Mouse (Mus musculus) yolk sac, embryonic 10.5 days (tissue): ENCODE measurements around the gene Kcnj15.

Source experiments
- DNase-seq: peaks from one replicate; pipeline ENCODE4 v3.0.0-alpha.2; 2017; ENCODE audit warnings: low spot score

Gene Kcnj15

DNA sequence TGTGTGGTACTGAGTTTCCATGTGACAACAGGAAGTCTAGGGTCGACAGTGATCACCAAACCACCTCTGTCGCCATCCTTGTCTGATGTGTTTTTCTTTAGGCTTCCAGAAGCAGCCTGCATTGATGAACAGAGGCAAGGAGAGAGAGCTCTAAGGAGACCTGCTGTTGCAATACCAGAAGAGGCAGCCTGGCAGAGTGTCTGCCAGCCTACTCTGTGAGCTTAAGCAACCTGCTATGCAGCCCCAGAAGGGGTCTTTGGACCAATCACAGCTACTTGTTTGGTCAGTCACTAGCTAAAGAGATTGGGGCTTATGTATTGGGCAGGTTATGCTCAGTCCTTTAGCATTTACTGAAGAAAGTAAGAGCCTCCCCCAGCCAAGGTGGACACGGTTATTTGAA is 11.9 kb upstream of the Kcnj15 start:
- no peak for DNase-seq

DNA sequence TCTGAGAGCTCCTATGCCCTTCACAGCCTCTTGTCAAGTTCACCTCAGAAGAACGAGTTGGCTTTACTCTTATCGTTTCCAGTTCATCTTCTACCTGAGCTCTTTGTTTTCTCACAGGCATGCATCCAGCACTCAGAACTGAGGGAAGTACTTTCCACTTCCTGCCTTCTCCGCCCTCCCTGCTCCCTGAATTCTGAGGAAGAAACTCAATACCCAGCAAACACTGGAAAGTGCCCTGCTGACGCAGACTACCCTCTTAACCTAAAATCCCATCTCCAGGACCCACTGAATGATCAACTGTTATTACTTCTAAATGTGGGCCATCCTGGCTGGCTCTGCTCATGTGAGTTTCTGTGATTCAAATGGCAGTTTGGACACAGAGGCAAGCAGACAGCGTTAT is 8.7 kb upstream of the Kcnj15 start:
- DNase-seq = no peak

DNA sequence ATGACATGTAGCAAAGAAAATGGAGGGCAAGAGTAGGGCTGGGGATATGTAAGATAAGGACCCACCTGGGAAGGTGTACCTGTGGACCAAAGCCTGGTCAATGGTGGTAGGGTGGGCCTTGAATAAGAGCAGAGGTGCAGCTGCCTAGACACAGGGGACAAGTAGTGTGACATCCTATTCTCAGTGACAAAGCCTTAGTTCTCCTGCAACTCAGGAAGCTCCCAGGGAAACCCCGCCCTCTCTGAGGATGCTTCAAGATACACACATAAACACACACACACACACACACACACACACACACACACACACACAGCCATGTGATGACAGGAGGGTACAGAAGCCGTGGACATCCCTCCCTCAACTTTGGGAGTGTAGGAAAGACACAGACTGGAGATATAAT is 710 bp upstream of the Kcnj15 start:
- no peak for DNase-seq

DNA sequence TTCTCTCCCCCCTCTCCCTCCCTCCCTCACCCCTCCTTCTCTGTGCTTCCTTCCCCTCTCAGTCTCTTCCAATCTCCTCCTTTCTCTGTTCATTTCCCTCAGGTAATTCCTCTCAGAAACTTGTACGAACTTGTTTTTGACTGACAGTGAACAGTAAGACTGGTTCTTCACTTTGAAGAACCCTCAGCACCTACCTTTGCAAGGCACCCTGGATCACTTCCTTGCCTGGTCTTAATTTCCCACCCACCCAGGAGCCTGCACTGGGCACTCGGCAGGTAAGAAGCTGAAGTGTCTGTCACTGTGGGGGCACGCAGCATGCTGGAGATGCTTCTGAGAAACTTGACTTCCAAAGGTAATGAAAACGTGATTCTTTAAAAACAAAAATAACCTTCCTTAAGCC is 742 bp downstream of the Kcnj15 start:
- no peak for DNase-seq

GRCm38 (mm10) chr16:95259505-95259904 is 2.1 kb downstream of the Kcnj15 start:
- no peak for DNase-seq

DNA sequence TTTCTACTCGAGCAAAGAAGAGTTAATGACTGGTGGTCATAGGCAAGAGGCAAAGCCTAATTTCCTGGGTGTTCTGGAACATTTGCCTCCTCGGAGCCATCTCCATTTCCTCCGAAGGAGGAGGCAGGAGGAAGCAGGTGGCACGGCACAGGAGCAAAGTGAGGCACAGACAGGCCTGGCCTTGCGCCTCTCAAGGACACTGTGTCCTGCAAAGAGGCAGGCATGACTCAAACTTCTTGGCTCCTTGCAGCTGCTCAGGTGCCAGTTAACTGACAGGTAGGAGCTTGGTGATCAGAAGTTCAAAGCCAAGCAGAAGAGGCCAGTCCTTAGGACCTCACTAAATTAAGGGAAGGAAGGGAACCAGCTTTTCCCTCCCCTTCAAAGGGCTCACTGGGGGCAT is 3.3 kb downstream of the Kcnj15 start:
- DNase-seq = no peak

GRCm38 (mm10) chr16:95261807-95262206 is 4.4 kb downstream of the Kcnj15 start:
- DNase-seq = no peak

- no peak for DNase-seq
Measured at GRCm38 (mm10) chr16:95262706-95263363, 5.5 kb downstream of the Kcnj15 start.

DNA sequence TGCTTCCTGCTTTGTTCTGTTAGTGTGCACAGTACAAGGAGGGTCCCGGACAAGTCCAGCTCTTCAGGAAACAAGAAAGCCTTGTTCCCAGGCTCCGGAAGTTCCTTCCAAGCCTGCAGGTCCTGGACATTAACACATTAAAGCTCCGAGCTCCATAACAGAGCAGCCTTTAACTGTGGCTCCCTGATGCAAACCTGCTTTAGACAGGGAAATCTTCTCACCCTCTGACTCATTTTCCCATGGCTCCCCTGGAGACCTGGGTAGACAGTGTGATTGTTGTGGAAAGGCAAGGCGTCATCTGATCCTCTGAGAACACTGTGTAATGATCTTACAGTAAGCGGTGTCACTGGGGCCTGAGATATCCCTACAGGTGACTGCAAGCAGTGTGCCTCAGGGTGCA is 7.0 kb downstream of the Kcnj15 start:
- DNase-seq = no peak

GRCm38 (mm10) chr16:95267481-95268183 is 10.3 kb downstream of the Kcnj15 start:
- no peak for DNase-seq

DNA sequence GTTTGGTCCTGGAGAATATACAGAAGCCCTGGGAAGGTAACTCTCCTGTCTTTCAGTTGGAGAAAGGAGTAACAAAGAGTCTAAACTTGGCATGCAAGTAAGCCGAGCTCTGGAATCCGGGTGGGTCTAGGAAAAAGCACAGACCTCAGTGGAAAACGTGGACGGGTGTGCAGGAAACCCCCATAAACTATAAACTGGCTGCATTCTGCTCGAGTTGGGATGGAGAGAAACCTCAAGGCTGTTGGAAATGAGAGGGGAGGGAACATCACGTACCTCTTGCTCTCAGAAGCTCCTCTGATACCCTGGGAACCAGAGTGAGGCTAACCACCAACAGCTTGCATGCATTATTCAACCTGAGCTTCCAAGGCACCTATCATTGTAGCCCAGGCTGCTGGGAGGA is 12.3 kb downstream of the Kcnj15 start:
- no peak for DNase-seq

GRCm38 (mm10) chr16:95273101-95273500 is 15.7 kb downstream of the Kcnj15 start:
- no peak for DNase-seq

GRCm38 (mm10) chr16:95275713-95276502 is 18.6 kb downstream of the Kcnj15 start:
- no peak for DNase-seq

DNA sequence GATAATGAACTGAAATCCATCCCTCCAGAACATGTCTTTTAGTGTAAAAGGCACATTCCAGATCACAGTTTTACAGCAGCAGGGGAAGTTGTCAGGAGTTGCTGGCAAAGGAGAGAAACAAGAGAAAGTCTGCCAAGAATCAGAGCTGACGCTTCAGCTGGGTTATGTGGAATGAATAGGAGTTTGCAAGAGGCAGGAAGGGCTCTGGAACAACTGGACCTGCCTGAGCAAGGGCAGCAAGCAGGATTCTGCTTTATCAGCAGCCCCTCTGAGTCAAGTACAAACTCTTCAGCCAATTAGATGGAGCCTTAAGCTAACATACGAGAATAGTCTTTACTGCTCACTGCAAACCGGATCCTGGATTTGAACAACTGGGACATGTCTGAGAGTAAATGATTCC is 21.7 kb downstream of the Kcnj15 start:
- no peak for DNase-seq

DNA sequence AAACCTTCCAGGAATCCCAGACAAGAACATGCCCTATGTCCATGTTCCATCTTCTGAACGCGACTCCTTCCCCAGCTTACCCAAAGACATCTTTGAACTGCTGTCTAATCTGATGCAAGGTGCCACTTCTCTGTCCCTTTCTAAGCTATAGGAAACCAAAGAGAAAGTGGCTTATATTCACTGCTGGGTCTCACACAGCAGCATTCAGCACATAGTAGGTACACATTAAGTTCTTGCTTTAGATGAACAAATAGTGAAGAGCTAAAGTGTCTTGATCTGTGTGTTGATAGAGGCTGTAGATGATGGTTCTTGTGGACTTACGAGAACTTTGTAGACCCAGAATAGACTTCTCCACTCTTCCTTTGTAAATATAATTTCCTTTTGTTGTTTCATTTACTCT is 23.0 kb downstream of the Kcnj15 start:
- no peak for DNase-seq

DNA sequence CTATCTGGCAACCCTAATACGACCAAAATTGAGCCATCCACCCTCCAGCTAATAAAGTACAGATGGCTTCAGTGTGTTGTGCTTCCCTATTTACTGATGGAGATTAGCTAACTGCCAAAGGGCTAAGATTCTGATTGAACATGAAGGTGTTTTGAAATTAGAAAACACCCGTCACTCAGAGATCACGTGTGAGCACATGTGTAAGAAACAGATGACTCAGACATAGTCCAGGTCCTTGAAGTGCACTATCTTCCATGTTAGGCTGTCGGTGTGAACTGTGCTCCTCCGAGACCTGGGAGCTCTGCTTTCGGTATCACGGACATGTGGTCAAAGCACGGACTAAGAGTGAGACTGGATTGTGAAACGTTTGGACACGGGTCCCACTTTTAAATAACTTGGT is 26.0 kb downstream of the Kcnj15 start:
- no peak for DNase-seq

- DNase-seq = no peak
Measured at GRCm38 (mm10) chr16:95284085-95284727, 26.8 kb downstream of the Kcnj15 start.

DNA sequence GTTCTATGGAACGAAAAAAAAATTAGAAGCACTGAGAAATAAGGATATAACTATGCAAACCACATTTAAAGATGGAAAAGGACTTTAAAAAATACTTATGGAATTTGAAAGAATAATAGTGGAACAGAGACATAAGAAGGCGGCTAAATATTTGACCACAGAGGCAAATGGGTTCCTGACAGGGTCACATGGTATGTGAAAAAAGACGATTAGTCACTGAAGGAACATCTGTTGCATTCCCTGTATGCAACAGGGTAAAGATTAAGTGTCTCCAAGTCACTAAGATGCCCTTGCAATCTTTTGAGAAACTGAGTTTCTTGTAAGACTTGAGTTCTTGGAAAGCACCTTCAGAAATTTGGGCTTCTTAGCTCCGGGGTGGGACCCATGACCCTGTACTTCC is 27.7 kb downstream of the Kcnj15 start:
- DNase-seq = no peak

GRCm38 (mm10) chr16:95285767-95286166 is 28.4 kb downstream of the Kcnj15 start:
- DNase-seq = no peak

DNA sequence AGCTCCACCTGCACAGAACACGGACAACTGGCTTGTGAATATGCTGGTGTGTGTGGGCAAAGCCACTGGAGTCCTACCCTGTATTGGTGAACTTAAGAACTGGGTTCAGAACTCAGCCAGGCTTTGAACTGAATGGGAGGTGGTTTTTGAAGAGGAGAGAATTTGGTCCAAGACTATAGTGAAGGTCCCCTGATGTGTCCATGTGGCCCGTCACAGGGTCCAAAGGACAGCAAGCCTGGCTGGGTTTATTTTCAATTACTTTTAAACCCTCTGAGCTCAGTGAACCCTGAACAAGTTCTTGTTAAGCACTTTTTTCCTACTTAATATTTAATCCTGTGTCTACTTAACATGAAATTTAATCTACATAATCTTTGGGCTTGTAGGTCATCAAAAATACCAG is 30.3 kb downstream of the Kcnj15 start:
- DNase-seq = no peak

GRCm38 (mm10) chr16:95289375-95289774 is 32.0 kb downstream of the Kcnj15 start:
- no peak for DNase-seq

DNA sequence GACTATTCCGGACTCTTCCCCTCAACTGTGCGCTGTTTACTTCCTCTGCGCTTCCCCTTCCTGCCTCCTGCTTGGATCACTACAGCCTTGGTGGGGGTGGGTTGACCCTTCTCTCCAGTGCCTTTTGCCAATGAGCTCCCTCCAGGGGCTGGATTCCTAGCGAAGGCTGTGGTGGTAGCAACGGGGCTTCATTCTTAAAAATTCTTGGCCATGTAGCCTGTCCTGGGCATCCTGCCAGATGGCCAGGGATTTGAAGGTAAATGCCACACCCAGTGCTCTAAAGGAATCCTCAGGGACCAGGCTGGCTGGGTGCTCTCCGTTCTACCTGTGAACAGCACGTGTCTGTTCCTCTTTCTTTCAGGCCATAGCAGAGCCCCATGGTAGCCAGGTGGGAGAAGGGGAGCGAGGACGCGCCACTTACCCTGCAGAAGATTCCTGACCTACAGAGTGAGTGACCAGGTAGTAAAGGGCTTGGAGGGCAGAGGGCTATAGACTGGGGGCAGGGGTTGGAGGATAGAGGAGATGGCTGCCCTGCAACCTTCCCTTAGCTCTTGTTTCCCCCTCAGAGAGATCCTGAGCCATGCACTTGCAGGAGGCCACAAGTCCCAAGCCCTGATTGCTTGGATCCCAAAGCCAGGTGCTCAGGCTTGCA is 34.2 kb downstream of the Kcnj15 start:
- no peak for DNase-seq
